Mouse (Mus musculus) midbrain, embryonic 10.5 days (tissue): ENCODE results near the gene Sdc4. TPM values are rescaled to one million over a fixed set of nuclear protein-coding genes. Genes with fewer than 3 reads are reported as not detected.

Experiments used
- DNase-seq: peaks from one replicate; pipeline ENCODE4 v3.0.0-alpha.2; 2017; ENCODE audit warnings: low spot score
- H3K27ac ChIP-seq: fragments of 300-500 bp; sonication (generic); replicated peaks from 2 replicates; pipeline ENCODE4 v1.5.1; 2016; ENCODE audit warnings: mild to moderate bottlenecking
- H3K27me3 ChIP-seq: fragments of 300-500 bp; sonication (generic); 2 replicates; pipeline ENCODE4 v1.6.1; 2016; ENCODE audit warnings: low read depth, mild to moderate bottlenecking; ENCODE audit not compliant: poor library complexity, severe bottlenecking
- H3K36me3 ChIP-seq: fragments of 300-500 bp; sonication (generic); 2 replicates; pipeline ENCODE4 v1.6.1; 2016; ENCODE audit warnings: mild to moderate bottlenecking, moderate library complexity
- H3K4me1 ChIP-seq: fragments of 300-500 bp; sonication (generic); 2 replicates; pipeline ENCODE4 v1.6.1; 2016
- H3K4me3 ChIP-seq: fragments of 300-500 bp; sonication (generic); 2 replicates; pipeline ENCODE4 v1.5.1; 2016; ENCODE audit warnings: mild to moderate bottlenecking, moderate library complexity
- H3K9me3 ChIP-seq: fragments of 300-500 bp; sonication (generic); replicated peaks from 2 replicates; pipeline ENCODE4 v1.6.1; 2016; ENCODE audit warnings: mild to moderate bottlenecking
- WGBS: fragments of 180-500 bp; shearing (Covaris S2); methylation state at CpG from one replicate; pipeline ENCODE4 v1.1.7; 2016; 5-methylcytosine and 5-hydroxymethylcytosine counted together
- polyA plus RNA-seq: library from polyadenylated mRNA; unstranded; fragments of >200 nt; fragmentation: Nextera tagmentation; extraction: Ambion mirVana; gene quantifications from 2 replicates; pipeline ENCODE4 v1.2.1, GENCODE M21; 2016

Sdc4 gene
- polyA plus RNA-seq, 1 experiment from 2014 or later, result 17.4 TPM

GRCm38 (mm10) chr2:164435216-164436090 lies 8.2 kb downstream of the Sdc4 start:
- H3K4me1 ChIP-seq, result peaks cover 48% of the 10 kb centered on the region
- WGBS, result 54% methylated on average over 5 of the region's 5 CpGs
- H3K27me3 ChIP-seq, result peaks cover 19% of the 10 kb centered on the region

GRCm38 (mm10) chr2:164434681-164435080 lies 9.0 kb downstream of the Sdc4 start:
- no peak for DNase-seq
- 85% methylated on average over 3 of the region's 3 CpGs for WGBS
- Histone ChIP-seq H3K9me3 (no peaks in the 10 kb centered on the region), H3K36me3 (no peaks in the 10 kb centered on the region), H3K4me1 (peaks cover 48% of the 10 kb centered on the region), H3K27me3 (peaks cover 24% of the 10 kb centered on the region), H3K27ac (no peak overlapping the region), H3K4me3 (no peak overlapping the region)

More at GRCm38 (mm10) chr2:164435216-164436090, 8.2 kb downstream of the Sdc4 start:
- Histone ChIP-seq H3K36me3 (no peaks in the 10 kb centered on the region), H3K27ac (no peak overlapping the region), H3K9me3 (no peaks in the 10 kb centered on the region), H3K4me3 (no peak overlapping the region)
- DNase-seq, result no peak

- H3K4me3 ChIP-seq, result no peak overlapping the region
- H3K27ac ChIP-seq, result 0 out of 2 replicates have a peak overlapping the region, but pooled peaks have one; percentile 38
- DNase-seq, result no peak
- H3K4me1 ChIP-seq, result peaks cover 60% of the 10 kb centered on the region
- peaks cover 27% of the 10 kb centered on the region for H3K27me3 ChIP-seq
- H3K9me3 ChIP-seq, result no peaks in the 10 kb centered on the region
- no peaks in the 10 kb centered on the region; the same call in 1 of the 2 replicates for H3K36me3 ChIP-seq
- 87% methylated on average over 9 of the region's 9 CpGs for WGBS
These were observed 10.3 kb downstream of the Sdc4 start for GRCm38 (mm10) chr2:164433278-164433895.

GRCm38 (mm10) chr2:164432541-164433191 lies 11.0 kb downstream of the Sdc4 start:
- Histone ChIP-seq H3K9me3 (no peaks in the 10 kb centered on the region), H3K27ac (peak overlapping the region; percentile 56), H3K4me3 (no peak overlapping the region), H3K27me3 (peaks cover 28% of the 10 kb centered on the region), H3K4me1 (peaks cover 61% of the 10 kb centered on the region), H3K36me3 (no peaks in the 10 kb centered on the region; the same call in 1 of the 2 replicates)
- no peak for DNase-seq
- 45% methylated on average over 22 of the region's 22 CpGs for WGBS

- peaks cover 28% of the 10 kb centered on the region for H3K27me3 ChIP-seq
- peak overlapping the region; percentile 56; the same call in 1 of the 2 replicates for H3K27ac ChIP-seq
- H3K9me3 ChIP-seq, result no peaks in the 10 kb centered on the region
These were observed 11.8 kb downstream of the Sdc4 start for GRCm38 (mm10) chr2:164431676-164432465.

GRCm38 (mm10) chr2:164430697-164431096 lies 13.0 kb downstream of the Sdc4 start:
- H3K27ac ChIP-seq, result no peak overlapping the region
- 18% methylated on average over 7 of the region's 7 CpGs for WGBS
- peaks cover 51% of the 10 kb centered on the region for H3K4me1 ChIP-seq
- H3K4me3 ChIP-seq, result no peak overlapping the region
- H3K9me3 ChIP-seq, result no peaks in the 10 kb centered on the region
- no peak for DNase-seq
- H3K36me3 ChIP-seq, result no peaks in the 10 kb centered on the region; the same call in 1 of the 2 replicates
- peaks cover 28% of the 10 kb centered on the region for H3K27me3 ChIP-seq

More at GRCm38 (mm10) chr2:164431676-164432465, 11.8 kb downstream of the Sdc4 start:
- Histone ChIP-seq H3K36me3 (no peaks in the 10 kb centered on the region; the same call in 1 of the 2 replicates), H3K4me3 (no peak overlapping the region), H3K4me1 (peaks cover 56% of the 10 kb centered on the region)
- no peak for DNase-seq
- 65% methylated on average over 9 of the region's 9 CpGs for WGBS

GRCm38 (mm10) chr2:164429881-164430615 lies 13.6 kb downstream of the Sdc4 start:
- 43% methylated on average over 15 of the region's 15 CpGs for WGBS
- no peak for DNase-seq
- Histone ChIP-seq H3K36me3 (no peaks in the 10 kb centered on the region; the same call in 1 of the 2 replicates), H3K4me1 (peaks cover 50% of the 10 kb centered on the region), H3K27me3 (peaks cover 28% of the 10 kb centered on the region), H3K4me3 (no peak overlapping the region), H3K27ac (no peak overlapping the region), H3K9me3 (no peaks in the 10 kb centered on the region)

GRCm38 (mm10) chr2:164428451-164428850 lies 15.2 kb downstream of the Sdc4 start:
- Histone ChIP-seq H3K4me3 (no peak overlapping the region), H3K4me1 (peaks cover 50% of the 10 kb centered on the region), H3K27me3 (peaks cover 28% of the 10 kb centered on the region), H3K27ac (no peak overlapping the region), H3K9me3 (no peaks in the 10 kb centered on the region), H3K36me3 (peaks cover 10% of the 10 kb centered on the region)
- no peak for DNase-seq
- WGBS, result 43% methylated on average over 5 of the region's 5 CpGs

- Histone ChIP-seq H3K4me1 (peaks cover 36% of the 10 kb centered on the region), H3K36me3 (peaks cover 12% of the 10 kb centered on the region), H3K9me3 (no peaks in the 10 kb centered on the region), H3K27ac (no peak overlapping the region), H3K4me3 (no peak overlapping the region), H3K27me3 (peaks cover 28% of the 10 kb centered on the region)
- no peak for DNase-seq
- 82% methylated on average over 5 of the region's 5 CpGs for WGBS
These were observed 16.7 kb downstream of the Sdc4 start for GRCm38 (mm10) chr2:164426952-164427351.

GRCm38 (mm10) chr2:164426121-164426520 lies 17.6 kb downstream of the Sdc4 start:
- Histone ChIP-seq H3K4me1 (peaks cover 28% of the 10 kb centered on the region), H3K36me3 (peaks cover 12% of the 10 kb centered on the region), H3K4me3 (no peak overlapping the region), H3K9me3 (no peaks in the 10 kb centered on the region), H3K27me3 (peaks cover 28% of the 10 kb centered on the region), H3K27ac (no peak overlapping the region)
- 26% methylated on average over 12 of the region's 12 CpGs for WGBS
- DNase-seq, result no peak

GRCm38 (mm10) chr2:164425401-164425800 lies 18.3 kb downstream of the Sdc4 start:
- Histone ChIP-seq H3K4me3 (no peak overlapping the region), H3K27me3 (peaks cover 21% of the 10 kb centered on the region), H3K9me3 (no peaks in the 10 kb centered on the region), H3K36me3 (peaks cover 12% of the 10 kb centered on the region), H3K27ac (no peak overlapping the region), H3K4me1 (peaks cover 21% of the 10 kb centered on the region)
- 89% methylated on average over 5 of the region's 5 CpGs for WGBS
- no peak for DNase-seq
